Mouse (Mus musculus) hindbrain, embryonic 16.5 days (tissue): ENCODE measurements around the gene Rnf130. TPM values are rescaled to one million over a fixed set of nuclear protein-coding genes. Genes with fewer than 3 reads are reported as not detected.
A peak's percentile ranks its signal among the peaks of the same experiment; 100 is the strongest.

Source experiments
- ATAC-seq: fragments of 200-750 bp; cut with Nextera tagmentation; 2 replicates; pipeline ENCODE4 v1.8.0; 2017; ENCODE audit warnings: moderate TSS enrichment, moderate library complexity
- H3K27ac ChIP-seq: fragments of 300-500 bp; sonication (generic); 2 replicates; pipeline ENCODE4 v1.5.1; 2014; ENCODE audit warnings: low read depth, mild to moderate bottlenecking, control low read depth, low read length, moderate library complexity
- H3K27me3 ChIP-seq: fragments of 300-500 bp; sonication (generic); replicated peaks from 2 replicates; pipeline ENCODE4 v1.6.1; 2014; ENCODE audit warnings: low read length; ENCODE audit not compliant: control insufficient read depth, insufficient read depth
- H3K36me3 ChIP-seq: fragments of 300-500 bp; sonication (generic); 2 replicates; pipeline ENCODE4 v1.6.1; 2014; ENCODE audit warnings: mild to moderate bottlenecking, low read length, moderate library complexity, mixed read lengths; ENCODE audit not compliant: control insufficient read depth, insufficient read depth
- H3K4me1 ChIP-seq: fragments of 300-500 bp; sonication (generic); 2 replicates; pipeline ENCODE4 v1.6.1; 2014; ENCODE audit warnings: low read depth, low read length; ENCODE audit not compliant: control insufficient read depth, insufficient read depth
- H3K4me2 ChIP-seq: fragments of 300-500 bp; sonication (generic); 2 replicates; pipeline ENCODE4 v1.6.1; 2014; ENCODE audit warnings: mild to moderate bottlenecking, low read length, control low read depth, moderate library complexity
- H3K4me3 ChIP-seq: fragments of 300-500 bp; sonication (generic); 2 replicates; pipeline ENCODE4 v1.5.1; 2014; ENCODE audit warnings: mild to moderate bottlenecking, low read length, control low read depth, moderate library complexity
- H3K9ac ChIP-seq: fragments of 300-500 bp; sonication (generic); 2 replicates; pipeline ENCODE4 v1.6.1; 2014; ENCODE audit warnings: low read depth, mild to moderate bottlenecking, control low read depth, low read length, moderate library complexity
- H3K9me3 ChIP-seq: fragments of 300-500 bp; sonication (generic); 2 replicates; pipeline ENCODE4 v1.6.1; 2014; ENCODE audit warnings: mild to moderate bottlenecking, low read length, moderate library complexity; ENCODE audit not compliant: control insufficient read depth
- WGBS: fragments of 180-500 bp; shearing (Covaris S2); extraction: QIAGEN DNeasy Blood & Tissue Kit; methylation state at CpG from one replicate; pipeline ENCODE4 v1.1.7; 2014; 5-methylcytosine and 5-hydroxymethylcytosine counted together
- polyA plus RNA-seq: library from polyadenylated mRNA; unstranded; fragments of >200 nt; fragmentation: Nextera tagmentation; extraction: Ambion mirVana; gene quantifications from 2 replicates; pipeline ENCODE4 v1.2.1, GENCODE M21; 2015

Rnf130 gene
- polyA plus RNA-seq, 1 experiment from 2014 or later, result 32.6 TPM

DNA sequence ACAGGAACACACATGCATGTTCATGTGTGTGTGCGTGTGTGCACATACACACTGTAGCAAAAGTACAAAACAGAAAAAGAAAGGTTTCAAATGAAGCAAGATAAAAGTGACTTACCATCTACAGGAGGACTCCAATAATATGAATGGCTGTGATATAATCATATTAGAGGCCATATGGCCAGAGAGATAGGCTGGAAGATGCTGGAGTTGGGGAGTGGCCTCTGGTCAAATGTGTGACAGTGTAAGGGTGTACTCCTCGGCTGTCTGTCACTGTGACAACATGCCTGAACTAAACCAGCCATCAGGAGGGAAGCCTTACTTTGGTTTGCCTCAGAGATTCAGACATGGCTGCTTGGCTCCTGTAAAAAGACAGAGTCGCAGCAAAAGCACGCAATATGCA is 40.1 kb upstream of the Rnf130 start:
- ATAC-seq, result no peak
- H3K4me1 ChIP-seq, result no peaks in the 10 kb centered on the region
- no peak overlapping the region for H3K9ac ChIP-seq
- H3K4me2 ChIP-seq, result no peak overlapping the region
- H3K4me3 ChIP-seq, result no peak overlapping the region
- H3K27ac ChIP-seq, result no peak overlapping the region
- 81% methylated on average over 4 of the region's 4 CpGs for WGBS
- no peaks in the 10 kb centered on the region for H3K9me3 ChIP-seq
- no peaks in the 10 kb centered on the region for H3K36me3 ChIP-seq
- no peaks in the 10 kb centered on the region for H3K27me3 ChIP-seq

GRCm38 (mm10) chr11:49986277-49987036 is 38.7 kb upstream of the Rnf130 start:
- Histone ChIP-seq H3K4me2 (no peak overlapping the region), H3K27me3 (no peaks in the 10 kb centered on the region), H3K27ac (no peak overlapping the region), H3K4me1 (no peaks in the 10 kb centered on the region), H3K36me3 (no peaks in the 10 kb centered on the region), H3K4me3 (no peak overlapping the region), H3K9ac (no peak overlapping the region), H3K9me3 (no peaks in the 10 kb centered on the region)
- 25% methylated on average over 10 of the region's 10 CpGs for WGBS
- ATAC-seq, result peak; percentile 72

DNA sequence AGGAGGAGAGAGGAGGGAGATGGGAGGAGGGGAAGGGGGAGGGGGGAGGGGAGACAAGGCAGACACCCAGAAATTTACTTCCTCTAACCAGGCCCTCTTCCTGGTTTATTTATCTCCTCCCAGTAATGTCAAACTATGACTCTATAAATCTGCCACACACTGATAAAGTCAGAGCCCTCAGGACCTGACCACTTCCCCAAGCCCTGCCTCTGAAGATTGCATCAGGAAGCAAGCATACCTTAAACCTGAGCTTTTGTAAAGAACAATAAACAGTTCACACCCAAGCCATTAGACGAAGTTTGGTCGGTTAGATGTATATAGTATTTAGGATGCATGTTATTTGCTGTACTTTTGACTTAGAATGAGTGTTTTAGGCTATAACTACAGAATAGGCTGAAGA is 30.6 kb upstream of the Rnf130 start:
- H3K36me3 ChIP-seq, result no peaks in the 10 kb centered on the region
- no peak overlapping the region for H3K9ac ChIP-seq
- H3K9me3 ChIP-seq, result no peaks in the 10 kb centered on the region
- no peaks in the 10 kb centered on the region for H3K4me1 ChIP-seq
- H3K27me3 ChIP-seq, result no peaks in the 10 kb centered on the region
- no peak overlapping the region for H3K27ac ChIP-seq
- H3K4me3 ChIP-seq, result no peak overlapping the region
- no peak for ATAC-seq
- no peak overlapping the region for H3K4me2 ChIP-seq
- 80% methylated on average over 2 of the region's 2 CpGs for WGBS

GRCm38 (mm10) chr11:49996398-49996797 is 28.7 kb upstream of the Rnf130 start:
- no peak for ATAC-seq
- Histone ChIP-seq H3K4me3 (no peak overlapping the region), H3K9me3 (no peaks in the 10 kb centered on the region), H3K4me1 (no peaks in the 10 kb centered on the region), H3K9ac (no peak overlapping the region), H3K27ac (no peak overlapping the region), H3K27me3 (no peaks in the 10 kb centered on the region), H3K36me3 (no peaks in the 10 kb centered on the region), H3K4me2 (no peak overlapping the region)
- 77% methylated on average over 4 of the region's 4 CpGs for WGBS

DNA sequence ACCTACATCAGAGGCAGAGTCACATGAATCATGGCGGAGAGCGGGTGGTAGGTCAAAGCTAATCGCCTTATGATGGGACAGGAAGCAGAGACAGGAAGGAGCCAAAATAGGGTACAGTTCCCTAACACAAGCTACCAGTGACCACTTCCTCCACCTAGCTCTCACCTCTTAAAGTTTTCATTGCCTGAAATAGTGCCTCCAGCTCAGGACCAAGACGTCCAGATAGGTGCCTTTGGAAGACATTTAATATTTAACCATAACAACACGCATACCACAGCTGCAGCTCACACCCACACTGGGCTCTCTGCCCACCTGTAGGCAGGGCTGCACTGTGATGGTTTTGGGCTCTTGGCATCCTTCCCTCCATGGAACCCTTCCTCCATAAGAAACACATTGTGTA is 27.8 kb upstream of the Rnf130 start:
- Histone ChIP-seq H3K4me3 (no peak overlapping the region), H3K4me1 (no peaks in the 10 kb centered on the region), H3K36me3 (no peaks in the 10 kb centered on the region), H3K27me3 (no peaks in the 10 kb centered on the region), H3K9ac (no peak overlapping the region), H3K27ac (no peak overlapping the region), H3K4me2 (no peak overlapping the region), H3K9me3 (no peaks in the 10 kb centered on the region)
- WGBS, result 91% methylated on average over 5 of the region's 5 CpGs
- ATAC-seq, result no peak

GRCm38 (mm10) chr11:50002853-50003252 is 22.3 kb upstream of the Rnf130 start:
- no peaks in the 10 kb centered on the region for H3K9me3 ChIP-seq
- no peak for ATAC-seq
- no peaks in the 10 kb centered on the region for H3K27me3 ChIP-seq
- H3K27ac ChIP-seq, result no peak overlapping the region
- 94% methylated on average over 4 of the region's 4 CpGs for WGBS
- no peak overlapping the region for H3K9ac ChIP-seq
- H3K4me2 ChIP-seq, result no peak overlapping the region
- no peak overlapping the region for H3K4me3 ChIP-seq
- H3K36me3 ChIP-seq, result no peaks in the 10 kb centered on the region
- no peaks in the 10 kb centered on the region; the same call in 1 of the 2 replicates for H3K4me1 ChIP-seq

- ATAC-seq, result no peak
- Histone ChIP-seq H3K4me2 (no peak overlapping the region), H3K9me3 (no peaks in the 10 kb centered on the region), H3K9ac (no peak overlapping the region), H3K27ac (no peak overlapping the region), H3K27me3 (no peaks in the 10 kb centered on the region; the same call in 1 of the 2 replicates), H3K4me1 (no peaks in the 10 kb centered on the region; the same call in 1 of the 2 replicates), H3K4me3 (no peak overlapping the region), H3K36me3 (no peaks in the 10 kb centered on the region)
- 67% methylated on average over 10 of the region's 10 CpGs for WGBS
These were observed 17.4 kb upstream of the Rnf130 start for GRCm38 (mm10) chr11:50007776-50008175.

GRCm38 (mm10) chr11:50008231-50008630 is 16.9 kb upstream of the Rnf130 start:
- no peak overlapping the region for H3K4me3 ChIP-seq
- H3K4me2 ChIP-seq, result no peak overlapping the region
- H3K4me1 ChIP-seq, result no peaks in the 10 kb centered on the region; the same call in 1 of the 2 replicates
- no peaks in the 10 kb centered on the region for H3K36me3 ChIP-seq
- no peaks in the 10 kb centered on the region for H3K9me3 ChIP-seq
- 20% methylated on average over 5 of the region's 5 CpGs for WGBS
- H3K27me3 ChIP-seq, result no peaks in the 10 kb centered on the region; the same call in 1 of the 2 replicates
- no peak overlapping the region for H3K9ac ChIP-seq
- ATAC-seq, result no peak
- H3K27ac ChIP-seq, result no peak overlapping the region

- no peak overlapping the region for H3K27ac ChIP-seq
- H3K27me3 ChIP-seq, result no peaks in the 10 kb centered on the region; the same call in 1 of the 2 replicates
- H3K9me3 ChIP-seq, result no peaks in the 10 kb centered on the region
- no peak for ATAC-seq
- no peak overlapping the region for H3K9ac ChIP-seq
- no peak overlapping the region for H3K4me2 ChIP-seq
- H3K4me3 ChIP-seq, result no peak overlapping the region
- 91% methylated on average over 5 of the region's 6 CpGs for WGBS
- H3K4me1 ChIP-seq, result no peaks in the 10 kb centered on the region; the same call in 1 of the 2 replicates
- H3K36me3 ChIP-seq, result no peaks in the 10 kb centered on the region
These were observed 12.1 kb upstream of the Rnf130 start for GRCm38 (mm10) chr11:50013016-50013415.
